ENCODE assay signal across 8 mouse cellular contexts in the genomic region with DNA sequence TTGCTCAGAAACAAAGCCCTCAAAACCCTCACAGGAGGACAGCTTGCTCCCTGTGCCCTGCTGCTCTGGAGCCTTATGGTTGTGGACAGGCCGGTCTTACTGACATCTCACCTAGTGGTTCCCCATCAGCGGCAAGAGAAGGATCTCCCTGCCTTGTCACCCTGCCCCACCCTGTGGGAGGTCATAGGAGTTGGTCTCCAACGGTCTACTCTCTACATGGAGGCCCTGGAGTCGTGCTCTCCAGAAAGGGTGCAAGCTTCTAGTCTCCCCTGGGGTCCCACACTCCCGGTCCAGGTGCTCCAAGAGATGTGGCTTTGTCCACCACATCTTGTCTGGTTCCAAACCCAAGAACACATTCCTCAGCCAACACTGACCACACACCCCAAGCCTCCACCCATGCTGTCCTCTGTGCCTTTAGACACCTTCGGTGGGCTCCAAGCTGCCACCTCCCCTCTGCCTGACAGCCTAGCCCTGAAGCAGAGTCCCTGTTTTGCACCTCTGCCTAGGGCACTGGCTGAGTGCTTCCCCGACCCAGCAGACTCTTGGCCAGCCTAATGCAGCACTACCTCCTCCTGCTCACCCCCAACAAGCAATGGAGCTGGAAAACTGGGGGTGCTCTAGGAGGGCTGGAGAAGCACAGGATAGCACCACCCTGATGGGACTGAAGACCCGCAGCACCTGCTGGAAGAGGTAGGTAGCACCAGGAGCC. TPM values are rescaled to one million over a fixed set of nuclear protein-coding genes. Genes with fewer than 3 reads are reported as not detected.
DNase-seq lines count a peak whose midpoint lies in the region; ATAC-seq lines count a peak whose summit lies in the region.

No protein-coding gene starts in this region.

- DNase-seq in lung, postnatal 25 days (ENCODE audit: low spot score) = no peak
- DNase-seq in splenic B cell, adult 2 months (ENCODE audit: low read depth, low spot score) = peak; percentile 20
- no peak for DNase-seq in embryo, embryonic 9.5 days (ENCODE audit: extremely low spot score)
- no peak for DNase-seq in urinary bladder, adult 2 months (ENCODE audit: low spot score)

- H3K4me3 ChIP-seq in lung, embryonic 15.5 days = peak overlapping the region; percentile 99
- H3K4me3 ChIP-seq in embryonic facial prominence, embryonic 15.5 days (replicated peaks) = peak overlapping the region; percentile 99
- H3K4me3 ChIP-seq in limb, embryonic 12.5 days (replicated peaks) = peak overlapping the region; percentile 98

- no peak overlapping the region for H3K27ac ChIP-seq in lung, embryonic 15.5 days
- no peak overlapping the region for H3K27ac ChIP-seq in embryonic facial prominence, embryonic 15.5 days (replicated peaks)
- peak overlapping the region; percentile 77; the same call in 1 of the 2 replicates for H3K27ac ChIP-seq in limb, embryonic 12.5 days

- no peaks in the 10 kb centered on the region for H3K9me3 ChIP-seq in lung, embryonic 15.5 days
- H3K9me3 ChIP-seq in embryonic facial prominence, embryonic 15.5 days (replicated peaks) = no peaks in the 10 kb centered on the region
- no peaks in the 10 kb centered on the region for H3K9me3 ChIP-seq in limb, embryonic 12.5 days

- H3K4me1 ChIP-seq in lung, embryonic 15.5 days = peaks cover 40% of the 10 kb centered on the region
- H3K4me1 ChIP-seq in embryonic facial prominence, embryonic 15.5 days = peaks cover 63% of the 10 kb centered on the region
- peaks cover 36% of the 10 kb centered on the region for H3K4me1 ChIP-seq in limb, embryonic 12.5 days (replicated peaks)

- 0 out of 2 replicates have a peak, but pooled peaks have one; percentile 0 for ATAC-seq in lung, embryonic 15.5 days (ENCODE audit: borderline replicate concordance, extremely low read depth, low FRiP score, low TSS enrichment)
- ATAC-seq in embryonic facial prominence, embryonic 15.5 days (ENCODE audit: insufficient number of reproducible peaks, low FRiP score, low TSS enrichment, low read depth) = no peak
- ATAC-seq in limb, embryonic 12.5 days (ENCODE audit: insufficient number of reproducible peaks, insufficient read depth, low FRiP score, low TSS enrichment, low read depth) = no peak; the same call in 1 of the 2 replicates
- ATAC-seq in granulocyte monocyte progenitor cell, adult 5-6 weeks (replicated peaks; ENCODE audit: poor library complexity, severe bottlenecking) = no peak

- 0 out of 2 replicates have a peak, but pooled peaks cover 7% of the 10 kb centered on the region for H3K36me3 ChIP-seq in lung, embryonic 15.5 days
- H3K36me3 ChIP-seq in embryonic facial prominence, embryonic 15.5 days = peaks cover 12% of the 10 kb centered on the region
- peaks cover 17% of the 10 kb centered on the region for H3K36me3 ChIP-seq in limb, embryonic 12.5 days
- no peaks in the 10 kb centered on the region for H3K36me3 ChIP-seq in splenic B cell, adult 2 months (ENCODE audit: control insufficient read depth, insufficient read depth, low read length, poor library complexity, severe bottlenecking)

- 41% methylated on average over 8 of the region's 8 CpGs for WGBS in lung, embryonic 15.5 days
- 37% methylated on average over 8 of the region's 8 CpGs for WGBS in embryonic facial prominence, embryonic 15.5 days
- 55% methylated on average over 8 of the region's 8 CpGs for WGBS in limb, embryonic 12.5 days

- H3K4me2 ChIP-seq in lung, embryonic 15.5 days = peak overlapping the region; percentile 97
- peak overlapping the region; percentile 94 for H3K4me2 ChIP-seq in embryonic facial prominence, embryonic 15.5 days (replicated peaks)
- peak overlapping the region; percentile 83 for H3K4me2 ChIP-seq in limb, embryonic 12.5 days

- H3K27me3 ChIP-seq in lung, embryonic 15.5 days = peaks cover 8% of the 10 kb centered on the region; the same call in 1 of the 2 replicates
- no peaks in the 10 kb centered on the region for H3K27me3 ChIP-seq in embryonic facial prominence, embryonic 15.5 days
- peaks cover 15% of the 10 kb centered on the region for H3K27me3 ChIP-seq in limb, embryonic 12.5 days
- H3K27me3 ChIP-seq in splenic B cell, adult 2 months (ENCODE audit: control insufficient read depth, insufficient read depth, low read length, poor library complexity, severe bottlenecking) = no peaks in the 10 kb centered on the region

- peak overlapping the region; percentile 99 for H3K9ac ChIP-seq in lung, embryonic 15.5 days
- H3K9ac ChIP-seq in embryonic facial prominence, embryonic 15.5 days = peak overlapping the region; percentile 92
- peak overlapping the region; percentile 98 for H3K9ac ChIP-seq in limb, embryonic 12.5 days (replicated peaks)

RNA-seq across cellular contexts. Expression of a gene that starts 1.6 kb away (rescaled TPM):
- 25.1 and 27.5 TPM in 2 replicates for polyA plus RNA-seq in lung, embryonic 15.5 days (2015; fragmentation: Nextera tagmentation; extraction: Ambion mirVana)
- polyA plus RNA-seq in embryonic facial prominence, embryonic 15.5 days (2015; fragmentation: Nextera tagmentation; extraction: Ambion mirVana) = 31.7 and 33.2 TPM in 2 replicates
- polyA plus RNA-seq in limb, embryonic 12.5 days (2016; fragmentation: Nextera tagmentation; extraction: Ambion mirVana) = 31.5 and 33.4 TPM in 2 replicates
- total RNA-seq in granulocyte monocyte progenitor cell, adult 5-6 weeks (2014; fragmentation: Nextera tagmentation) = 1.2 and 6.9 TPM in 2 replicates
- total RNA-seq in granulocyte monocyte progenitor cell, adult 5-6 weeks (2017) = 1.0 and 1.3 TPM in 2 replicates
- polyA plus RNA-seq in urinary bladder, adult 2 months (2012; rRNA removed) = 34.0 and 36.0 TPM in 2 replicates
